ENCODE assay signal across 9 mouse cellular contexts in the genomic region with DNA sequence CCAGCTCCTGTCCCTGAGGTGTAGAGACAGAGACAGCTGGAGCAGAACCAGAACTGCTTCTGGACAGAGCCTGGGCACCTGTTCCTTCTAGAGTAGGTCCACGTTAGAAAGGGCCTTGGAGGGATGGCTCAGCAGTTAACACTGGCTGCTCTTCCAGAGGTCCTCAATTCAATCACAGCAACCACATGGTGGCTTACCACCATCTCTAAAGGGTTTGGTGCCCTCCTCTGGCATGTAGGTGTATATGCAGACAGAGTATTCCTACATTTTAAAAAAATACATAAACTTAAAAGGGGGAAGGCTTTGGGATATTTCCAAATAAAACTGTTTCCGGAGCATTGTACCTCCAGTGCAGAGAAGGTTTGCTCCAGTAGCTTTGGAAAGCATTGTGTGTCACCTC. TPM values are rescaled to one million over a fixed set of nuclear protein-coding genes. Genes with fewer than 3 reads are reported as not detected.
A peak's percentile ranks its signal among the peaks of the same experiment; 100 is the strongest.
DNase-seq lines count a peak whose midpoint lies in the region; ATAC-seq and TF ChIP-seq lines count a peak whose summit lies in the region.
"Had no signal": no experiment of that assay in that cellular context is flagged by ENCODE, and none has a peak within 500 bp of the region (broad histone marks: within the 10 kb centered on the region; RNA-seq: fewer than 3 reads in every experiment).

No protein-coding gene starts in this region.

- H3K4me1 ChIP-seq in heart, embryonic 12.5 days (replicated peaks): peaks cover 9% of the 10 kb centered on the region
- H3K4me1 ChIP-seq in bone marrow, adult 2 months (ENCODE audit: control insufficient read depth, insufficient read depth, low read length): no peaks in the 10 kb centered on the region
- H3K4me1 ChIP-seq in kidney, embryonic 14.5 days (ENCODE audit: control insufficient read depth, insufficient read depth, low read length): 0 out of 2 replicates have a peak, but pooled peaks cover 3% of the 10 kb centered on the region
- H3K4me1 ChIP-seq in neural tube, embryonic 12.5 days: peaks cover 11% of the 10 kb centered on the region

- no peaks in the 10 kb centered on the region for H3K9me3 ChIP-seq in heart, embryonic 12.5 days (replicated peaks)
- H3K9me3 ChIP-seq in kidney, embryonic 14.5 days (ENCODE audit: control insufficient read depth, low read length): no peaks in the 10 kb centered on the region
- no peaks in the 10 kb centered on the region for H3K9me3 ChIP-seq in neural tube, embryonic 12.5 days

- H3K36me3 ChIP-seq in heart, embryonic 12.5 days: peaks cover 42% of the 10 kb centered on the region
- H3K36me3 ChIP-seq in kidney, embryonic 14.5 days (ENCODE audit: control insufficient read depth, insufficient read depth, low read length): peaks cover 45% of the 10 kb centered on the region
- peaks cover 36% of the 10 kb centered on the region for H3K36me3 ChIP-seq in neural tube, embryonic 12.5 days

- H3K4me3 ChIP-seq in heart, embryonic 12.5 days: no peak overlapping the region
- H3K4me3 ChIP-seq in bone marrow, adult 2 months (replicated peaks; ENCODE audit: control insufficient read depth, low read depth, low read length): no peak overlapping the region
- no peak overlapping the region for H3K4me3 ChIP-seq in kidney, embryonic 14.5 days (ENCODE audit: low read length)
- H3K4me3 ChIP-seq in neural tube, embryonic 12.5 days: no peak overlapping the region

- no peaks in the 10 kb centered on the region for H3K27me3 ChIP-seq in heart, embryonic 12.5 days (replicated peaks)
- no peaks in the 10 kb centered on the region for H3K27me3 ChIP-seq in kidney, embryonic 14.5 days (ENCODE audit: control insufficient read depth, insufficient read depth, low read length)
- no peaks in the 10 kb centered on the region for H3K27me3 ChIP-seq in neural tube, embryonic 12.5 days (replicated peaks)

- ATAC-seq in heart, embryonic 12.5 days (ENCODE audit: insufficient number of reproducible peaks, low FRiP score): no peak
- ATAC-seq in kidney, embryonic 14.5 days (ENCODE audit: low FRiP score, low TSS enrichment): peak; percentile 65; the same call in 1 of the 2 replicates
- ATAC-seq in neural tube, embryonic 12.5 days (ENCODE audit: low FRiP score, low read depth): peak; percentile 26; the same call in 1 of the 2 replicates

- H3K4me2 ChIP-seq in heart, embryonic 12.5 days: no peak overlapping the region
- no peak overlapping the region for H3K4me2 ChIP-seq in kidney, embryonic 14.5 days (replicated peaks; ENCODE audit: low read depth, low read length)
- H3K4me2 ChIP-seq in neural tube, embryonic 12.5 days (replicated peaks): no peak overlapping the region

- peak; percentile 7 for DNase-seq in heart, adult 8-10 months (ENCODE audit: low spot score)
- DNase-seq in testis, postnatal 10 days (ENCODE audit: low spot score): peak; percentile 45
- DNase-seq in testis, postnatal 14 days (ENCODE audit: low spot score): no peak
- DNase-seq in gastrocnemius, postnatal 10 days: no peak

- no peak overlapping the region for H3K27ac ChIP-seq in heart, embryonic 12.5 days (ENCODE audit: poor library complexity, severe bottlenecking)
- H3K27ac ChIP-seq in bone marrow, adult 2 months (ENCODE audit: control insufficient read depth, insufficient read depth, low read depth, low read length, poor library complexity): no peak overlapping the region
- no peak overlapping the region for H3K27ac ChIP-seq in kidney, embryonic 14.5 days (ENCODE audit: low read depth, low read length)
- no peak overlapping the region for H3K27ac ChIP-seq in neural tube, embryonic 12.5 days

- 52% methylated on average over 2 of the region's 2 CpGs for WGBS in heart, embryonic 12.5 days
- WGBS in bone marrow, adult 2 months: 49% methylated on average over 2 of the region's 2 CpGs
- WGBS in kidney, embryonic 14.5 days: 46% methylated on average over 2 of the region's 2 CpGs
- WGBS in neural tube, embryonic 12.5 days: 55% methylated on average over 2 of the region's 2 CpGs

- no peak for TF ChIP-seq POLR2A in bone marrow, adult 2 months (IDR thresholded peaks at IDR 0.05; ENCODE audit: borderline replicate concordance, control insufficient read depth, low read depth, low read length)

- peak; percentile 32; the same call in 1 of the 2 replicates for TF ChIP-seq CTCF in bone marrow, adult 2 months (IDR thresholded peaks at IDR 0.05; ENCODE audit: control insufficient read depth, insufficient read depth, low read length)

- H3K9ac ChIP-seq in heart, embryonic 12.5 days: no peak overlapping the region
- no peak overlapping the region for H3K9ac ChIP-seq in kidney, embryonic 14.5 days (ENCODE audit: low read depth, low read length)
- H3K9ac ChIP-seq in neural tube, embryonic 12.5 days: no peak overlapping the region

RNA-seq across cellular contexts. Expression of gene Dbr1, which starts 5.1 kb away (rescaled TPM):
- total RNA-seq in heart, adult 8-10 months (2022): 1 to 10 TPM; 5.2 to 6.7 (median 5.6) TPM
- polyA plus RNA-seq in heart, embryonic 12.5 days (2016; fragmentation: Nextera tagmentation; extraction: Ambion mirVana): 18.4 and 20.4 TPM in 2 replicates
- 15.1 and 16.2 TPM in 2 replicates for polyA plus RNA-seq in bone marrow, adult 2 months (2011; ENCODE audit: insufficient read depth, insufficient read length, low replicate concordance, missing spikeins)
- polyA plus RNA-seq in kidney, embryonic 14.5 days (2014; fragmentation: Nextera tagmentation; extraction: Ambion mirVana): 24.7 and 28.6 TPM in 2 replicates
- polyA plus RNA-seq in neural tube, embryonic 12.5 days (2016; fragmentation: Nextera tagmentation; extraction: Ambion mirVana): 28.1 and 28.8 TPM in 2 replicates
- 1 to 10 TPM; 5.6 to 7.1 TPM for total RNA-seq in gastrocnemius, postnatal 10 days (2021)

RNA-seq across cellular contexts. Expression of gene Armc8, which starts 12.0 kb away (rescaled TPM):
- total RNA-seq in heart, adult 8-10 months (2022): 10 to 100 TPM; 15.5 to 17.6 (median 16.1) TPM
- polyA plus RNA-seq in heart, embryonic 12.5 days (2016; fragmentation: Nextera tagmentation; extraction: Ambion mirVana): 21.5 and 23.3 TPM in 2 replicates
- 8.0 and 11.9 TPM in 2 replicates for polyA plus RNA-seq in bone marrow, adult 2 months (2011; ENCODE audit: insufficient read depth, insufficient read length, low replicate concordance, missing spikeins)
- 20.1 and 28.0 TPM in 2 replicates for polyA plus RNA-seq in kidney, embryonic 14.5 days (2014; fragmentation: Nextera tagmentation; extraction: Ambion mirVana)
- polyA plus RNA-seq in neural tube, embryonic 12.5 days (2016; fragmentation: Nextera tagmentation; extraction: Ambion mirVana): 45.5 and 46.1 TPM in 2 replicates
- 10 to 100 TPM; 27.3 to 28.7 TPM for total RNA-seq in gastrocnemius, postnatal 10 days (2021)

RNA-seq across cellular contexts. Expression of gene A4gnt, which starts 31.6 kb away (rescaled TPM):
- not detected for total RNA-seq in heart, adult 8-10 months (2022)
- not detected in 2 replicates for polyA plus RNA-seq in heart, embryonic 12.5 days (2016; fragmentation: Nextera tagmentation; extraction: Ambion mirVana)
- polyA plus RNA-seq in bone marrow, adult 2 months (2011; ENCODE audit: insufficient read depth, insufficient read length, low replicate concordance, missing spikeins): not detected in 2 replicates
- 0.07 TPM in 1 of 2 replicates, not detected in the other for polyA plus RNA-seq in kidney, embryonic 14.5 days (2014; fragmentation: Nextera tagmentation; extraction: Ambion mirVana)
- polyA plus RNA-seq in neural tube, embryonic 12.5 days (2016; fragmentation: Nextera tagmentation; extraction: Ambion mirVana): not detected in 2 replicates
- not detected for total RNA-seq in gastrocnemius, postnatal 10 days (2021)
- total RNA-seq: layer of hippocampus, postnatal 14 days had no signal

RNA-seq across cellular contexts. Expression of gene Dzip1l, which starts 48.6 kb away (rescaled TPM):
- total RNA-seq in heart, adult 8-10 months (2022): 1 to 10 TPM; 3.1 to 5.1 (median 4.0) TPM
- 20.5 and 23.4 TPM in 2 replicates for polyA plus RNA-seq in heart, embryonic 12.5 days (2016; fragmentation: Nextera tagmentation; extraction: Ambion mirVana)
- polyA plus RNA-seq in bone marrow, adult 2 months (2011; ENCODE audit: insufficient read depth, insufficient read length, low replicate concordance, missing spikeins): 0.45 and 1.0 TPM in 2 replicates
- polyA plus RNA-seq in kidney, embryonic 14.5 days (2014; fragmentation: Nextera tagmentation; extraction: Ambion mirVana): 10.7 and 23.0 TPM in 2 replicates
- 13.4 and 14.7 TPM in 2 replicates for polyA plus RNA-seq in neural tube, embryonic 12.5 days (2016; fragmentation: Nextera tagmentation; extraction: Ambion mirVana)
- total RNA-seq in gastrocnemius, postnatal 10 days (2021): 1 to 10 TPM; 3.5 to 4.7 TPM

Comparison
In these comparisons a context has a peak if more than half of its experiments do, and no peak if none do; other contexts are left out.
1. DNase-seq: peak in heart, adult 8-10 months (single experiment) and testis, postnatal 10 days (single experiment); none in testis, postnatal 14 days (single experiment) and gastrocnemius, postnatal 10 days (single experiment).